In the genomic region with DNA sequence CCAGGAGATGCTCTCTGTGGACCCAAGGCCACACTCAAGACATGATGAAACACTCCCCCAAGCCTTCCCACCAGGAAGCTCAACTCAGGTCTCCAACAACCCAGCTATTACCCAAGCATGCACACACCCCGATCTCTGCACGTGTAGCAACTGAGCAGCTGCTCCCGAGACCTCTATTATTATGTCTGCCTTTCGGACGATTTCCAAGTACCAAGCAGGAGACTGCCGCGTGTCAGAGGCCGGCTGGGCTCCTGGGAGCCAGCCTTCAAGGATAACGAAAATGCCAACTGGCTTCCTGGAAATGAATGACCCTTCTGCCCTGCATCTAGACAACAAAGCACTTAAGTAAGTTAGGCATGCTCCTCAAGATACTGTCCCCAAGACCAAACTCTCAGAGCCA, we compare ENCODE assay signal across 9 mouse cellular contexts. TPM values are rescaled to one million over a fixed set of nuclear protein-coding genes. Genes with fewer than 3 reads are reported as not detected.
DNase-seq lines count a peak whose midpoint lies in the region; ATAC-seq and TF ChIP-seq lines count a peak whose summit lies in the region.
"Had no signal": no experiment of that assay in that cellular context is flagged by ENCODE, and none has a peak within 500 bp of the region (broad histone marks: within the 10 kb centered on the region; RNA-seq: fewer than 3 reads in every experiment).

No protein-coding gene starts in this region.

- no peak for TF ChIP-seq CTCF in layer of hippocampus, adult 2 months (conservative IDR thresholded peaks at IDR 0.05)
- no peak for TF ChIP-seq CTCF in embryonic fibroblast, embryonic 13.5 days (IDR thresholded peaks at IDR 0.05; ENCODE audit: borderline replicate concordance, insufficient read depth, low read length)

- H3K4me2 ChIP-seq in intestine, embryonic 14.5 days (ENCODE audit: low read length) = peak overlapping the region; percentile 88
- peak overlapping the region; percentile 93 for H3K4me2 ChIP-seq in neural tube, embryonic 13.5 days

- ATAC-seq in intestine, embryonic 14.5 days (replicated peaks; ENCODE audit: low FRiP score, low TSS enrichment, low read depth) = no peak
- ATAC-seq in neural tube, embryonic 13.5 days (ENCODE audit: low read depth) = no peak
- ATAC-seq: Patski had no signal

- no peak for DNase-seq in layer of hippocampus, adult 2 months (ENCODE audit: low spot score in 2 of 2)
- DNase-seq in layer of hippocampus, adult 9-10 months (ENCODE audit: low spot score) = no peak
- DNase-seq in intestine, embryonic 14.5 days (ENCODE audit: low spot score) = no peak
- no peak for DNase-seq in layer of hippocampus, adult 8-10 months (ENCODE audit: low spot score in 2 of 2)
- DNase-seq in embryo, embryonic 10.5 days (ENCODE audit: low spot score) = no peak
- no peak for DNase-seq in cerebellum, adult 11 months

- H3K27me3 ChIP-seq in intestine, embryonic 14.5 days (replicated peaks; ENCODE audit: control insufficient read depth, insufficient read depth, low read length) = no peaks in the 10 kb centered on the region
- no peaks in the 10 kb centered on the region for H3K27me3 ChIP-seq in neural tube, embryonic 13.5 days
- H3K27me3 ChIP-seq: Patski had no signal

- 23% methylated on average over 9 of the region's 9 CpGs for WGBS in intestine, embryonic 14.5 days
- WGBS in neural tube, embryonic 13.5 days = 26% methylated on average over 9 of the region's 9 CpGs

- no peak overlapping the region for H3K27ac ChIP-seq in layer of hippocampus, adult 2 months
- no peak overlapping the region for H3K27ac ChIP-seq in embryonic fibroblast, embryonic 13.5 days (ENCODE audit: insufficient read depth, low read length)
- H3K27ac ChIP-seq in intestine, embryonic 14.5 days (ENCODE audit: low read depth) = peak overlapping the region; percentile 24; the same call in 1 of the 2 replicates
- 0 out of 2 replicates have a peak overlapping the region, but pooled peaks have one; percentile 92 for H3K27ac ChIP-seq in neural tube, embryonic 13.5 days (replicated peaks)

- H3K9me3 ChIP-seq in intestine, embryonic 14.5 days (ENCODE audit: control insufficient read depth, low read length) = no peaks in the 10 kb centered on the region
- peaks cover 6% of the 10 kb centered on the region; the same call in 1 of the 2 replicates for H3K9me3 ChIP-seq in neural tube, embryonic 13.5 days

- peaks cover 9% of the 10 kb centered on the region for H3K36me3 ChIP-seq in intestine, embryonic 14.5 days (ENCODE audit: control insufficient read depth, insufficient read depth, low read length)
- peaks cover 10% of the 10 kb centered on the region for H3K36me3 ChIP-seq in neural tube, embryonic 13.5 days

- peaks cover 7% of the 10 kb centered on the region; the same call in 1 of the 2 replicates for H3K4me1 ChIP-seq in embryonic fibroblast, embryonic 13.5 days (ENCODE audit: control insufficient read depth, insufficient read depth, low read length)
- H3K4me1 ChIP-seq in intestine, embryonic 14.5 days (replicated peaks; ENCODE audit: control insufficient read depth, insufficient read depth, low read length) = peaks cover 12% of the 10 kb centered on the region; the same call in 1 of the 2 replicates
- peaks cover 28% of the 10 kb centered on the region for H3K4me1 ChIP-seq in neural tube, embryonic 13.5 days (replicated peaks)

- no peak for TF ChIP-seq POLR2A in embryonic fibroblast, embryonic 13.5 days (IDR thresholded peaks at IDR 0.05; ENCODE audit: low read depth, low read length)

- peak overlapping the region; percentile 65 for H3K4me3 ChIP-seq in layer of hippocampus, adult 2 months
- H3K4me3 ChIP-seq in embryonic fibroblast, embryonic 13.5 days (ENCODE audit: insufficient read depth, low read length) = peak overlapping the region; percentile 89
- peak overlapping the region; percentile 79 for H3K4me3 ChIP-seq in intestine, embryonic 14.5 days (ENCODE audit: low read depth, low read length)
- peak overlapping the region; percentile 83 for H3K4me3 ChIP-seq in neural tube, embryonic 13.5 days

- H3K9ac ChIP-seq in intestine, embryonic 14.5 days (ENCODE audit: low read length) = peak overlapping the region; percentile 90; the same call in 1 of the 2 replicates
- H3K9ac ChIP-seq in neural tube, embryonic 13.5 days = peak overlapping the region; percentile 94

RNA-seq across cellular contexts. Expression of a gene that starts 2.1 kb away (rescaled TPM):
- total RNA-seq in layer of hippocampus, adult 2 months (2021) = 10 to 100 TPM; 22.8 to 25.4 TPM
- polyA plus RNA-seq in embryonic fibroblast, embryonic 13.5 days (2011; ENCODE audit: insufficient read length, low read depth, missing spikeins) = 52.0 and 58.2 TPM in 2 replicates
- polyA plus RNA-seq in intestine, embryonic 14.5 days (2014; fragmentation: Nextera tagmentation; extraction: Ambion mirVana) = 85.9 and 101 TPM in 2 replicates
- polyA plus RNA-seq in neural tube, embryonic 13.5 days (2015; fragmentation: Nextera tagmentation; extraction: Ambion mirVana) = 63.1 and 85.8 TPM in 2 replicates
- 10 to 100 TPM; 26.8 to 35.0 (median 32.8) TPM for total RNA-seq in layer of hippocampus, adult 8-10 months (2022)

Comparison
In these comparisons a context has a peak if more than half of its experiments do, and no peak if none do; other contexts are left out.
1. H3K27ac ChIP-seq: peak in intestine, embryonic 14.5 days (single experiment) and neural tube, embryonic 13.5 days (single experiment); none in layer of hippocampus, adult 2 months (single experiment) and embryonic fibroblast, embryonic 13.5 days (single experiment).
2. Peak in every context shown above with its lines, with median percentiles within 50 percentile points of each other: H3K4me3 ChIP-seq.